Mouse (Mus musculus) liver, embryonic 14.5 days (tissue): ENCODE data around the gene Vsig10.

Experiments
- CTCF ChIP-seq: IDR thresholded peaks from 2 replicates; pipeline ENCODE4 v1.5.1; 2016; ENCODE audit warnings: antibody characterized with exemption, low read depth, control low read depth
- EP300 ChIP-seq: IDR thresholded peaks from 2 replicates; pipeline ENCODE4 v1.6.1; 2016; ENCODE audit warnings: antibody characterized with exemption, low read depth

- TF ChIP-seq EP300 (no peak), CTCF (0 out of 2 replicates have a peak, but pooled peaks have one; percentile 35)
Observed at GRCm38 (mm10) chr5:117355648-117356303, 36.9 kb downstream of the Vsig10 start.
